Mouse (Mus musculus): ENCODE results near the gene Sox13.

Gene Sox13

DNA sequence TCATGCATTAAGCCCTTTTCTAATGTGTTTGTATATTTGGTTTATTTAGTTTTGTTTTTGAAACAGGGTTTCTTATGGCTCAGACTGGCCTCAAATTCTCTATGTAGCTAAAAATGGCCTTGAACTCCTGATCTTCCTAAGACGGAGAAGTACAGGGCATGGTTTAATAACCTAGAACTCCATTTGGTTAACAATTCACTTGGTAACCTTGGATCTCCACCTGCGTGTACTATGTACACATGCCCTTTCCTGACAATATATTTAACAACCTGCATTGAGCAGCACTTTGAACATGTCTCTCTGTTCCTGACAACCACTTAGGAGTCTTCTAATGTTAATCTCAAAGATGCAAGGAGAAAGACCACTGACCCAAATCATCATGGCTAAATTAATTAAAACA is 7.0 kb upstream of the Sox13 start:
- no peak for DNase-seq (ENCODE audit: low spot score)

GRCm38 (mm10) chr1:133424547-133425140 is 467 bp upstream of the Sox13 start:
- DNase-seq (ENCODE audit: low spot score), result no peak

DNA sequence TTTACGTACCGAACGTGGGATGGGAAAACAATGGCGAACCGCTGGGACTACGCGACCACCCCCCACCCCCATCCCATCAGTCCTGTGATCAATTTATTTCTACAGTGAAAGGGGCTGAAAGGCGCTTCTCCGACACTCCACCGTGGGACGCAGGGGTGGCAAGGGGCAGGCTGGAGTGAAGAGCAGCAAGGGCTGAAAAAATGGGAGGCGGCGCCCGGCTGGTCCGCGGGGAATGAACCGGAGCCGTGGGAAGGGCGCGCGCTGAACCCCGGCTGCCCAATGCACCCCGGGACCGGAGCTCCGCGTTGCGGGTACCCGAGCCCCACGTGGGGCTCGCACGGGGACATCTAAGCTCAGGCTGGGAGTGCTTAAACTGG is 1.0 kb downstream of the Sox13 start:
- no peak for DNase-seq (ENCODE audit: low spot score)

GRCm38 (mm10) chr1:133422615-133423161 is 1.5 kb downstream of the Sox13 start:
- DNase-seq (ENCODE audit: low spot score), result no peak

GRCm38 (mm10) chr1:133421975-133422570 is 2.1 kb downstream of the Sox13 start:
- no peak for DNase-seq (ENCODE audit: low spot score)

DNA sequence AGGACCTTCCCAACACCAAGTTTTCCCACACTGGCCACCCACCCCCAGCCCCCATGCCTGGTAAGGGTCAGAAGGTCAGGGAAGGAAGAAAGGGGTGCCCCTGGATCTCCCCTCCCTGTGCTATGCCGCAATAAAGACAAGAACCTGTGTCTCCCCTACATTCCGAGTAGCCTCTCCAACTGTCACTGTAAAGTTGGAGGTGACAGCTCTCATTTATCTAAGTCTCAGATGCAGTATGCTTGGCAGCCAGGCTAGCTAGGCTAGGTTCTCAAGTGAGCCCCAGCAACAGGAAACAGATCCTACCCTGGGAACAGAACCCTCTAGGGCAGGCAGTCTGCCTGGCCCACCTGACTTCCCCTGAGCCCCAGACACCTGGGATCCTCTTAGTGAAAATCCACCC is 3.1 kb downstream of the Sox13 start:
- no peak for DNase-seq (ENCODE audit: low spot score)

DNA sequence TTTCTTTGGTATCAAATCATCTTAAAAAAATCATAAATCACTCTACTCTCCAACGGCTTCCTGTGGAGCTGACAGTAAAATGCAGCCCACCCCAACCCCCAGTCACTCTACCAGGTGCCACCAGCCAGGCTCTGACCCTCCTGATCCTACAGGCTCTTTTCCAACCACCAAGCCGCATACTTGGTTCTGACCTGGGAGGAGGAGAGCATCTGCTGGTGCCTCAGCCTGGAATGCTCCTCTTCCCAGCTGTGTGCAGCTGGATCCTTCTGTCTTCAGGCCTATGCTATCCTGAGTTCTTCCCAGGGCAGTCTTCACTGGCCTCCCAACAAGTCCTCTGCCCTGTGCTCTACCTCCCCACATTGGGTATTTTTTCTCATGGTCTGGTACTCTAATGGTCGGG is 3.7 kb downstream of the Sox13 start:
- DNase-seq (ENCODE audit: low spot score), result no peak

DNA sequence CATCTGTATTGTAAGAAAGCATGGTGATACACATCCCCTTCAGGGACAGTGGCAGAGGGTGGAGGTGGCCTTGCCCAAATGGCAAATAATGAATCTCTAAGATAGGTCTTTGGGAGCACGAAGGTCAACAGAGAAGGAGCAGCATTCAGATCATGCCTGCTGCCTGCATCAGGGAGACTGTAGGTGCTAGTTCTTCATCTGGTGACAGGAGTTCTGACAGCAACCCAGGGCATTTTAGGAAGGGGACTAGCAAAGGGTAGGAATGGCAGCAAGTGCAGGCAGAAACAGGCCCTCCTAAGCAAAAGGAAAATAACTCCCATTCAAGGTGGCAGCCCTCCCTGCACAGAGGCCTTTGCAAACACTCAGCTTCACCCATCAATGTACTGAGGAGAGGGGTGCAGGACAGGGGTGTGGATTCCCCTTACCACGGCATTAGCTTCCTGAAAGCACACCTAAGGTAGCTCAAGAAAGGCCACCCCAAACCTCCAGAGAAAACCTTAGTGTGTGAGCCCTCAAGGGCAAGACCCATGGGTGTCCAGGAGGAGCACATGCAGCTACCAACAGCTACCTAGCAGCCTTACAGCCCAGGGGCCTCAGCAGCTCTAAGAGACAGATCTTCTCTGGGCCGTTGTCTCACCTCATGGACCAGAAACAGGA is 4.9 kb downstream of the Sox13 start:
- DNase-seq (ENCODE audit: low spot score), result no peak

DNA sequence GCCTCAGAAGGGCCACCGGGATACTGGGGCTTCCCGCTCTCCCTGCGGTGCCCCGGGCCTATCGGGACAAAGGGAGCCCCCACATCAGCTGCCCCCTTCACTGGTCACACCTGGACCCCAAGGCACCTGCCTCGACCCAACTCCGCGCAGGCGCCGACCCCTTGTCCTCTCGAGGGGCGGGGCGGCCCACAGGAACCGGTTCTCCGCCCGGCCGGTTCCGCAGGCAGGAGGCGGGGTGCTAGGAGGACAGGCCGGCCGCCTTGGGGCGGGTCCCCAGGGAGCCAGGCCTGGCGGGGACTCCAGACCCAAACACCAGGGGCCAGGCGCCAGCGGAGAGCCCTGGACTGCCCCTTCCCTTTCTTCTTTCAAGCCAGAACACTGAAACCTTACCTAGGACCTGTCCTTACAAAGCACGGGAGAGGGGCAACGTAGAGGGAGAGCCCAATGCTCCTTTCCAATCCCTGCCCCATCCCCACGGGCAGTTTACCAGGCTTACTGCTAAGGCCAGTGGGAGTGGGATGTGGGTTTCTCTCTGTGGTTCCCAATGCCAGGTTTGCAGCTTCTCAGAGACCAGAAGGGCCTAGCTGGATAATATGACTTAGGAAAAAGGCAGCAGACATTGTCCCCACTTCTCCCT is 5.9 kb downstream of the Sox13 start:
- peak; percentile 21 for DNase-seq (ENCODE audit: low spot score)

DNA sequence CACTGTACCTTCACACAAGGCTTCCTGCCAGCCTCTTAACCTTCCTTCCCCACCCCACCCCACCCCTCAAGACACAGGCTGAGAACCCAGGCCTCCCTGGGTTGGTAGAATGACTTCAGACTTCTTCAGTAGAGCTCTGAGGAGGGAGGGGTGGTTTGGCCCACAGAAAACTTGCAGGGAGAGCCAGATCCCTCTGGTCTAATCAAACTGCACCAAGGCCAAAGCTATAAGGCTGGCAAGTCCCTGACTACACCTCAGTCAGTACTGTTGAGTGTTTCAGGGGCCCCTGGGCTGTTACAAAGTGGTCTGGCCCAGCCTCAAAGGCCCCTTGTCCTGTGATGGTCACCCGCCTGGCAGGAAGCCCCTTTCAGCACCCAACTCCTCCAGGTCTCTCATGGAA is 6.6 kb downstream of the Sox13 start:
- DNase-seq (ENCODE audit: low spot score), result no peak

GRCm38 (mm10) chr1:133417113-133417512 is 7.1 kb downstream of the Sox13 start:
- no peak for DNase-seq (ENCODE audit: low spot score)

DNA sequence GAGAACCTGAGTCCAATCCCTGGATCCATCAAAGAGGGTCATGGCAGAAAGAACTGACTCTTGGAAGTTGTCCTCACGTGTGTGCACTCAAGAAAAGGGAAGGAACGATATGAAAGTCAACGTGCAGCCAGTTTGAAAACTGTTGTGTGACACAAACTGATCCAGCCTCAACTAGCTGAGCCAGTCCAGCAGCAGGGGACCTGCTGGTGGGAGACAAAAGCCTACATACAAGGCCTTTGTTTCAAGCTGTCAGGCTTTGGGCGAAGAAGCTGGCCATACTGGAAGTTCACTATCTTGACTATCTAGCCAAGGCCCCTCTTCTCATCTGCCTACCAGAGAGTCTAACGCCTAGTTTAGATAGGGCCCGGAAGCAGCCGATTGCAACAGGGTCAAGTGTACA is 7.7 kb downstream of the Sox13 start:
- DNase-seq (ENCODE audit: low spot score), result no peak

GRCm38 (mm10) chr1:133415505-133415904 is 8.7 kb downstream of the Sox13 start:
- DNase-seq (ENCODE audit: low spot score), result no peak

DNA sequence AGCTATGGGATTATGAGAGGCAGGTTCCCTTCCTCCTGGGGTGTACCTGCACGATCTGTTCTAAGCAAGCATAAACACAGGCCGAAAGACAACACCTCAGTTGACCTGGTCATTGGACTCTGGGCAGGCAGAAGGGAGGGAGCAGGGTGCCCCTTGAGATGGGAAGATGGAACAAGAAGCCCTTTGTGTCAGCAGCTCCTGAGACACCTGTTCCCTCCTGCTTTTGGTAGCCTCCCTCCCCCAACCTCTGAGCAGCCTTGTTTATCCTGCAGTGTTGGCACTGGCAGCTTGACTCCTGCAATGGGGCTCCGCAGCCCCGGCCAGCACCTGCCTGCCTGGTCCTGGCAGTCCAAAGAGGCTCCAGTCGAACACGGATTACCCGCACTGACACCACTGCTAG is 9.1 kb downstream of the Sox13 start:
- no peak for DNase-seq (ENCODE audit: low spot score)

GRCm38 (mm10) chr1:133412941-133413340 is 11.2 kb downstream of the Sox13 start:
- no peak for DNase-seq (ENCODE audit: low spot score)

- DNase-seq (ENCODE audit: low spot score), result no peak
Measured at GRCm38 (mm10) chr1:133411506-133412147, 12.6 kb downstream of the Sox13 start.

DNA sequence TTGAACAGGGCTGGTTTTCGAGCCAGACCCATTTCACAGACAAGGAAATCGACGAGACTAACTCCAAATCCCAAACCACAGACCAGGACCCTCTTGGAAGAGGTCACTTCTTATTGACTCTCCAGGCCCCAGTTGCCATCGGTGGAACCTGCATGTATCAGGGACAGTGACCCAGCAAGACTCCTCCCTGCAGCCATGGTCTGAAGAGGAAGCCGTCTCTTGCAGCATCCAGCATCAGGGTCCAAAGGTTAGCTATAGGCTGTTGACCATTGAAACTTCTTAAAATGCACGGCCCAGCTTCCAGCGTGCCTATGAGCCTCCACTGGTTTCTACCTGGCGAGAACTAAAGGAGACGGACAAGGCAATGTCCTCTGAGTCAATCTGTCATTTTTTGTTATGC is 14.4 kb downstream of the Sox13 start:
- no peak for DNase-seq (ENCODE audit: low spot score)

- no peak for DNase-seq (ENCODE audit: low spot score)
Measured at GRCm38 (mm10) chr1:133408880-133409516, 15.2 kb downstream of the Sox13 start.

GRCm38 (mm10) chr1:133408321-133408720 is 15.9 kb downstream of the Sox13 start:
- DNase-seq (ENCODE audit: low spot score), result no peak

DNA sequence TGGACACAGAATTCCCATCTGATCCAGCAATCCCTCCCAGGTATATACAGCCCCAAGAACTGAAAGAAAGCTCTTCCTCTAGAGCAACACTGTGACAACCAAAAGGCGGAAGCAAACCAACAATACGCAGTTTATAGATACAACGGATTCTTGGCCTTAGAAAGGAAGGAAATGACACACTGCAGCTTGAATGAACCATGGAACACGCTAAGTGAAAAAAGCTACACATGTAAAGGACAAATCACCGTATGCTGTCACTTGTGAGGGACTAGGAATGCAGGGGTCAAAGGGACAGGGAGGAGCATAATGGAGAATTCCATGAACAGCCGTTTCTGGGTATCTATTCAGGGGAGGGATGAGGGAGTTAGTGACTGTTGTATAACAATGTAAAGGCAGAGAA is 16.7 kb downstream of the Sox13 start:
- DNase-seq (ENCODE audit: low spot score), result no peak

DNA sequence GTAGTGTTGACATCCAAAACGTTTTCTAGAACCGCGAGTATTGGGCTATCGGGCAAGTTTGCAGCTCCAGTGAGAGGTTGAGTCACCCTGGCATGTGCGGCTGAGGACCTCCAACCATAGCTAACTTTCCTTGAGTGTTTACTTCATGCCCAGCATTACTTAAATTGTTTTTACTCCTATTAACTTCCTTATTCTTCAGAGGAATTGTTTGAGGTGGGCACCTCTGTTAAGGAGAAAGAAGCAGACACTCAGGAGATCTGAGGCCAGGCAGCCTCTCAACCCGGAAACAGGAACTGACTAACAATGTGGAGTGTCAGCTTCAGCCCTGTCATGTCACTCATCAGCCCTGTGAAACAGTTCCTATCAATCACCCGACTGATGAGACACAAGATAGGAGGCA is 17.6 kb downstream of the Sox13 start:
- DNase-seq (ENCODE audit: low spot score), result no peak

GRCm38 (mm10) chr1:133404005-133404404 is 20.2 kb downstream of the Sox13 start:
- DNase-seq (ENCODE audit: low spot score), result no peak

All from layer of hippocampus, adult 11-12 months (tissue).